Mouse (Mus musculus) embryo, embryonic 10 days (tissue): ENCODE data around the gene Nup62.
"Not testable (repeated sequence)": the region's sequence is repeated elsewhere in the genome, so short reads cannot be mapped to it uniquely, and the experiment has no call there.

Experiments used
- DNase-seq: peaks from one replicate; pipeline ENCODE4 v3.0.0-alpha.2; 2015; ENCODE audit warnings: low spot score

The Nup62 gene

GRCm38 (mm10) chr7:44864595-44865542 lies 49.0 kb downstream of the Nup62 start:
- DNase-seq = no peak

DNA sequence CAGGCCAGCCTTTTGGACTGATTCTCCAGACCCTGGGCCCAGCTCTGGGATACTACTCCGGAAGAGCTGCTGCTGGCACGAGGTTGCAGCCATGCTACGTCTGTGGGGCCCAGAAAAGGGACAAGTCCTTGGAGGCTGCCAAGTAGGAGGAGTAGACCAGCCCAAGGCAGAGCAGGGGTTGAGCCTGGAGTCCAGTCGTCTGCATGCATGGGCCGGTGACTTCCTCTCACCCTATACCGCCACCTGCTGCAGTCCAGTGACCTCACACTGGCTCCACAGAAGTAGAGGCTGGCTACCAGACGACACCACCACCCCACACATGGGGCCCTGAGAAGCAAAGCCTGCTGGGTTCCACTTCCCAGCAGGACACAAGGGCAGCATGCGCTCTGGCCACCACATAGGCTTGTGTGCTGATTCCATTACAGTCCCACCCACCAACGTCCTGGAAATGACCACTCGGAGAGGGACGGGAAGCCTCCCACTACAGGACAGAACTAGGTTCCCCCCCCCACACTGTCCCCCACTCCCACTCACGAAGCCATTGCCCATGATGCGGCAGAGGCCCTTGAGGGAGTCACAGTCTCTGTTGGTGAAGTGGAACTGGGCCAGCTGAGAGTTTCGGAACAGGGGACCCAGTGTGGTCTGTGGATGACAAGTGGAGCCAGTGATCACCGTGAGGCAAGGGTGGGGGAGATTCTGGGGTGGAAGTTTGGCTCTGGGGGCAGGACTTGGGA lies 50.6 kb downstream of the Nup62 start:
- DNase-seq = no peak

GRCm38 (mm10) chr7:44867010-44867702 lies 51.3 kb downstream of the Nup62 start:
- no peak for DNase-seq

DNA sequence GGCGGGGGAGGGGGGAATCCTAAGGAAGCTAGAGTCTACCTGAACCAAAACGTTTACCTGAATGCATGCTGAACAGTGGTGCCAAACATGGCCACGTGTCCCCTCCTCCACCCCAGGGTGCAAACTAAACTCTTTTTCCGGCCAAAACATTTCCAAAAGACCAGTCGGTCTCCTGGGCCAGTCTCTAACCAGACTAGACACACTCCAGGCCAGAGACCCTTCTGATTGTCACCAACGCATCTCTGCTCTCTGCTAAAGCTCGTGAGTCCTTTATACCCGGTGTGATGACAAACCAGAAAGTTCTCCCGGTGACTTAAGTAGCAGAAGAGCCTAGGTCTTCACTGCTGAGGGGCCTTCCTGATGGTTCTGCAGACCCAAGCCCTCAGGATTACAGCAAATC lies 51.9 kb downstream of the Nup62 start:
- DNase-seq = no peak

- DNase-seq = peak; percentile 42
Measured at GRCm38 (mm10) chr7:44868465-44868864, 52.6 kb downstream of the Nup62 start.

DNA sequence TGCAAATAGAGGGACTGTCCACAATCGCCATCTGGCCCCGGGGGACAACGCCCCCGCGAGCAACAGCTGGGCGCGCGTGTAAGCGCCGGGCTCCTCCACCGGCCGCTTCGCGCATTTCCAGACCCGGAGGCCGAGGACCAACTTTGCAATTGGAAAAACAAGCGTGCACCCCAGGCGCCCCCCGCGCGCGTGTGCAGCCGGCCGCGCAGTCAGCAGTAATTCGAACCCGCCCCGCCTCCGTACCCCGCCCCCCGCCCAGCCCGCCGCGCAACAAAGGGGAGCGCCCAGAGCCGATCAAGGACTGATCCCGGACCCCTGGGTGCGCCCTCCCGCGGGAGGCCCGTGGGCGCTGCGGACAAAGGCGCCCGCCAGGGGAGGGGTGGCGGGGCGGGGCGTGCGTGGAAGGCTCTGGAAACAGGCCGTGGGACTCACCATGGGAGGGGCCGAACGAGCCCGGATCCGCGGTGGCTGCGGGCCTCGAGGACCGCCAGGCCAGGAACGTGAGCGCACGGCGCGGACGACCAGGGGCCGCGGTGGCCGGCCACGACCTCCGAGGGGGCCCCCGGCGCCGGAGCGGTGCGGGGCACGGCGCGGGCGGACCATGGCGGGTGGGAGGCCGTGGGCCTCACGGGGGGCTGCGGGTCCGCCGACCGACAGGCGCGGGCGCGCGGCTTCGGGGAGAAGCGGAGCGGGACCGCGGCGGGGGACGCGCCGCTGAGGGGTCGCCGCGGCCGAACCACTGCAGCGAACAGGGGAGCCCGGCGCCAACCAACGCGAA lies 53.2 kb downstream of the Nup62 start:
- DNase-seq = peak; percentile 66

DNA sequence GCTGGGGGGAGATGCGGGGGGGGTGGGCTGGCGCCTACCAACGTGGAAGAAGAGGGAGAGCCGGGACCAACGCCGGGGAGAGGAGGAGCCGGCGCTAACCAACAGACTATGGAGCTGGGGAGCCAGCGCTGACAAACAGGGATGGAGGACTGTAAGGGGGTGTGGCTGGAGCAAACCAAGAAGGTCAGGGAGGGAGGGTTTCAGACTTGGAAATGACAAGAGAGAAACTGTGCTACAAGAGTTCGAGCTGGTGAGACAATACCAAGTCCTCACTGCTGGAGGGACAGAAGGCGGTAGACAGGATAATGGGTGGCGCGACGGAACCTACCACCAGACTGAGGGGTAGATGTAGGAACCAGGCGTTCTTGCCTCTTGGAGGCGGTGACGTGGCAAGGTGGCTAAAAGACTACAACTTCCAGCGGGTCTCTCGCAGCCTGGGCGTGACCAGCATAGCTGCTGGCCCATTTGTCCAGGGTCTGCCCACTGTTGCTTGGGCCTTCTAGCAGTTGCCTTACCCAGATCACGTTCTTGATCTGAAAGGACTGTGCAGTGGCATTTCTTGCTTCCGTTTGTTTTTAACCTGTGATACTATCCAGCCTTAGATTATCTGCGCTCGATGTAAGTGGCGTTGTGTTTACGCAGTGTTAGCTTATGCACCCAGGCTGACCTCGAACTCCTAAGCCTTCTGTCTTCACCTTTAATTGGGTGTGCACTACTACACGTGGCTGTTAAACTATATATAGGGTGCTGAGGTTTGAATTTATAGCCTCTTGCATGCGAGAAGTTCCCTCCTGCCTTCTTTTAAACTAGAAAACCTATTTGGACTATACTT lies 54.0 kb downstream of the Nup62 start, which contains the start of gene Ptov1:
TSS of gene Ptov1 (minus strand) at position 92 of the 832 bp plus-strand sequence.
- peak; percentile 95 for DNase-seq

- no peak for DNase-seq
Measured at GRCm38 (mm10) chr7:44870614-44871013, 54.7 kb downstream of the Nup62 start.

- DNase-seq = no peak
Measured at GRCm38 (mm10) chr7:44871181-44871580, 55.3 kb downstream of the Nup62 start.

DNA sequence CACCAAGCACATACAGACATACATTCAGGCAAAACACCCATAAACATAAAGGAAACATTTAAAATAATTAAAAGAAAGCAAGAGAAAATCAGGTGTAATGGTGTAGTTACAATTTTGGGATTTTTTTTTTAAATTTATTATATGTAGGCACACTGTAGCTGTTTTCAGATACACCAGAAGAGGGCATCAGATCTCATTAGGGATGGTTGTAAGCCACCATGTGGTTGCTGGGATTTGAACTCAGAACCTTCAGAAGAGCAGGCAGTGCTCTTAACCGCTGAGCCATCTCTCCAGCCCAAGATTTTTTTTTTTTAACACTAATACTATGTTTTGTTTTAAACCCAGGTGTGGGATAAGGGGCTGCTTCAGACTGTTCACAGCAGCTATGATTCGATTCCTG lies 55.9 kb downstream of the Nup62 start:
- DNase-seq = not testable (repeated sequence)

GRCm38 (mm10) chr7:44877833-44878232 lies 61.9 kb downstream of the Nup62 start:
- DNase-seq = no peak
